Mouse (Mus musculus): ENCODE measurements around the gene Cntn4.

The Cntn4 gene

DNA sequence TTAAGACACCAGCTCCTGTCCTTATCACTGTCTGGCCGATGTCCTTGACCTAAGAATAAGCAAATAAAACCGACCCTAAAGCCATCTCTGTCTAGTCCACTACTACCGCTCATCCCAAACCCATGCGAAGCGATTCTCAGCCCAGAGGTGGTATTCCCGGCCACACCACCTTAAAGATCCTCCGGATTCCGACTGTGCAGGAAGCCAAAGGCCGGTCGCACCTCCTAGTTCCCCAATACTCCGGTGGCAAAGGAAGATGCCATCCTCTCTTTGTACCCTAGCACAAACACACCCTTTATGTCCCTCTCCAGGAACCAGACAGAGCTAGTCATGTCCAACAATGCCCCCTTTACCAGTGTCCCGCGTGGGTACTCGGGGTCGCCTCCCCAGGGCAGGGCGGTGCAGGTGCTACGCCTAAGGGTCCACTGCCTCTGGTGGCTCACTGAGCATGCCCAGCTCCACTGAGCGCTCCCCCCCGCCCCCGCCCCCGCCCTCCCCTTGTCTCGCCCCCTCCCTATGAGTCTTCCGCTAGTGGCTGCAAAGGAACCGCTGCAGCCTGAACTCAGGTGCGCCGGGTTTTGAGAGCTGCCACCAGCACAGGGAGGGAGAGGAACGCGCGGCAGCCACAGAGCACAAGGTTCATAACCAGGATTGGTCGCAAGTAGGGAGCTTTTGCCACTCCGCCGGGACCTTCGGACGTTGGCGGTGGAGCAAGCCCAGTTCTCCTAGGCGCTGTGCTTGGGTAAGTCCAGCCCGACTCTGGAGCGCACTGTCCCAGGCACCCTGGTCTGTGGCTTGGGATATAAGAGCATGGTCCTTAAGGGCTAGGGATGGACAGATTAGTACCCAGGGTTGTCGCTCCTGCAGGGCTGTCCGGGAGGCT is at the start of gene Cntn4:
Gene Cntn4 (plus strand): TSS at position 512 of the 883 bp plus-strand sequence.
- in situ Hi-C loops (cut with MboI, MseI): no loop called here

DNA sequence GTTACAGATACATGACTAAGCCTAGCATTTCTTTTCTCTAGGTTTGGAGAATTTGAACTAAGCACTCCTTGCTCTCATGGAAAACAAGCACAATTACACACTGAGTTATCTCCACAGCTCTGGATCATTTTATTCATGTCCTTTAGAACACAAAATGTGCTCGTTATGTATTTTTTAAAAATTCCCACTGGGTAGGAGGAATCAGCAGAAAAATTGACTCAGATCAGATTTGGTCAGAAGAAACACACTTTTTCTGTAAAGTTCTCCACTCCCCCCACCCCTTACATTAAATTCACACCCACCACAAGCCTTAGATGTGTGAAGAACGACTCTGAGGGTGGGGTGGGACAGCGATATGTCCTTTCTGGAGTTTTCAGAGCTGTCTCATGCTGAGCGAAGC is 3.2 kb upstream of the Cntn4 start:
- in situ Hi-C loops (cut with MboI, MseI): no loop called here

DNA sequence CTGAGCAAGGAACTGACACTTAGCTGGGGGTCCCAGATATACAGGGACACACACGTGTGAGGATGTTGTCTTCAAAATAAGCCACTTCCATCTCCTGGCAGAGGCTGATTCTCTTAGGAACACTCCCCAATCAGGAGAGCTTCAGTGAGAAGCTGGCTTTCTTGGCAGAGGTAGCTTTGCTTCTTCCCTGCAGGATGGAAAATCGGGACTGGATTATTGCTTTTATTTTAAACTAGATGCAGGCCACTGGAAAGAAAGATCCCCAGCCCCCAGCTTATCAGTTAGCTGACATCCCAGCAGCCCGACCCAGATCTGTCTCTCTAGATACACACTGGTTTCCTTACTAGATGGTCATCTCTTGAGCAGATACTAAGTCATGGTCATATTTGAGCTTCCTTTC is 2.4 kb upstream of the Cntn4 start:
- in situ Hi-C loops (cut with MboI, MseI): no loop called here

GRCm38 (mm10) chr6:105676637-105677036 is 823 bp upstream of the Cntn4 start:
- in situ Hi-C loops (cut with MboI, MseI): no loop called here

DNA sequence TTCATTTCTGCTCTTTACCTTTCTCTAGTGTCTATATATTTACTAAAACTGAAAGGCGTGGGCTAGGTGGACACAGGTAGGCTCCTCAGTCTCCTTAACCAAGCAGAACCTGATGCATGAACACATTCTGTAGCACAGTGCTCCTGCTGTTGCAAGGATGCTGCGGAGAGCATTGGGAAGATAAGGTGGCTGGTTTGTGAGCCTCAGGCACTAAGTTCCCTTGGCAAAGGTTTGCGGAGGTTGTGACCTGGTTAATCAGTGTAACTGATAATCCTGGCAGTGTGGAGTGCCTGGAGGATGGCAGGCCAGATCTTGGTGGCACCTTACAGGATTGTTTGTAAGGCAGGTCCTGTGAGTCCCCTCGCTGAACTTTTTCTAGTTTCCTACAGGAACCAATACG is 1.3 kb downstream of the Cntn4 start:
- in situ Hi-C loops (cut with MboI, MseI): no loop called here

DNA sequence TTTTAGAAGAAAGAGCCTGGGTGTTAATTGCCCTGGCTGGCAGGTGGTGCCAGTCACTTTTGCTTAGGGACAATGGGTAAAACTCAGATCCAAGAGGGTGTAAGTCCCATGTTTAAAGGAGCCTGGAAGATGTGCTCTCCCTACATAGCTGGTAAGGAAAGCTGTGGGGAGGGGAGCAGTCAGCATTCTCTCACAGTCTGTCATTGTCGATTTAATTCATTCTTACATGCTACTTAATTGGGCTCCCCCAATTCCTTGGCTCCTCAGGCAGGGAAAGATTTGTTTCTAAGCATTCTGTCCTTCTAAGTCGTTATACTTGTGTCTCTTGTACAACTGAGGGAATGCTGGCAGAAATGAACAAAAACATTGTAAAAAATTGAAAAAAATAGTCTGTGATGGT is 4.0 kb downstream of the Cntn4 start:
- in situ Hi-C loops (cut with MboI, MseI): no loop called here

DNA sequence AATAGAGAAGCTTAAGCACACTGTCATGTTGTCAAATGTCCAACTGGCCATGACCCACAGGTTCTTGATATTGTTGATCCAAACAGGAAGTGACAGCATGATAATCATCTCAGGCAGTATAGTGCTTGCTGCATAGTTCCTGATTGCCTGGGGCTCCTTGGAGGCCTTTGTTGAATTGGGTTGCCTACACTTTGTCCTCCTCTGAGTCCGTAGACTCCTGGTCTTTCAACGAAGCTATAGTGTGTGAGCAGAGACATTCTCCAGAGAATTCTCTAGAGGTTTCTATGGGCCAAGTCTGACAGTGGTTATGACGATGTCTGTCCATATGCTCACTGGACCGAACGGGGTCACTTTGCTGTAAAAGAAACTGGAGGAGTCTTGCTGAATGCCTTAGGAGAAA is 5.8 kb downstream of the Cntn4 start:
- in situ Hi-C loops (cut with MboI, MseI): no loop called here

GRCm38 (mm10) chr6:105684123-105684522 is 6.7 kb downstream of the Cntn4 start:
- in situ Hi-C loops (cut with MboI, MseI): no loop called here

DNA sequence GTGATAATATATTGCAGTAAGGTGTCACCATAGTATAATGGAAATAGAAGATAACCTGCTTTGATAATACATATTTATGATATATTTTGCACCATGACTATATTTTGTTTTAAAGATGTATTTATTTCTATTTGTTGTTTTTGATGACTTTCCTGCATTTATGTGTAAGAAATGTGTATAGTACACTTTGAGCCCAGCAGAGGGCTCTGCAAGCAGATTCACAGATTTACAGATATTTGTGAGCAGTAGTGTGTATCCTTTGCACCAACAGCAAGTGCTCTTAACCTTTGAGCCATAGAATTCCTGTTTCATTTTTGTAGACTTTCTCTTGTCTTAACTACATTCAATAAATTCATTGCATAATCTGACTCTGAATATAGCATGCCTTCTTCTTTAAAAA is 10.7 kb downstream of the Cntn4 start:
- in situ Hi-C loops (cut with MboI, MseI): no loop called here

- in situ Hi-C loops (cut with MboI, MseI): no loop called here
These were observed 64.6 kb downstream of the Cntn4 start for GRCm38 (mm10) chr6:105742026-105742425.

DNA sequence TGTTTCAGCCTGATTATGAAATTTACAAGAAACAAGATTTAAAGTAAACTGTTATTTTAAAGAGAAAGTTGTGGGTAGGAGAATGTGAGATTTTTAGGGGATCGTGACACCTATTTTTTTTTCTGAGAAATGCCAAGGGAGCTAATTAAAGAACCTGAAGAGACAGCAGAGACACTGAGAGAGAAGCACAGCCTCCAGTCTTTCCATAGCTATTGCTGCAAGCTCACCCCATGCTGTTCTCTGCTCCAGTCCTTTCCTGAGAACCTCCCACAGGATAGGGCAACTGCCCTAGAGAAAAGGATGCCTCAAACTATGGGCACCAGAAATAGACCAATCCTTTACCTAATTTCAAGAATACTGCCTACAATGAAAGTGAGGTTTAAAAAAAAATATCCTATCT is 103.2 kb downstream of the Cntn4 start:
- in situ Hi-C loops (cut with MboI, MseI): no loop called here

DNA sequence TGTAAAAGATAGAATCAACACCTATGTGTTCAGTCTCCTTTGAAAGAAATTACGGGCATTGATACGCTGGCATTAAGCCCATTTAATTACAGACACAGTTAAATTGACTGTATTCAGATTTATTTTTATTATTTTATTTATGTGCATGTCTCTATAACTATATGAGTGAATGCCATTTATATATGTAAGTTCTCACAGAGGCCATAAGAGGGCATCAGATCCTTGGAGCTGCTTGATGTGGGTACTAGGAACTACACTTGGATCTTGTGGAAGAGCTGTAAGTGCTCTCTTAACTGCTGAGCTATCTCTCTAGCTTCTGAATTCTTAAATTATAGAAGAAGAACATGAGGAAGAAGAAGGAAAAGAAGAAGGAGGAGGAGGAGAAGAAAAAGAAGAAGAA is 111.0 kb downstream of the Cntn4 start:
- in situ Hi-C loops (cut with MboI, MseI): no loop called here

- in situ Hi-C loops (cut with MboI, MseI): no loop called here
These were observed 157.6 kb downstream of the Cntn4 start for GRCm38 (mm10) chr6:105835099-105835498.

- in situ Hi-C loops (cut with MboI, MseI): no loop called here
These were observed 169.8 kb downstream of the Cntn4 start for GRCm38 (mm10) chr6:105847296-105847695.

DNA sequence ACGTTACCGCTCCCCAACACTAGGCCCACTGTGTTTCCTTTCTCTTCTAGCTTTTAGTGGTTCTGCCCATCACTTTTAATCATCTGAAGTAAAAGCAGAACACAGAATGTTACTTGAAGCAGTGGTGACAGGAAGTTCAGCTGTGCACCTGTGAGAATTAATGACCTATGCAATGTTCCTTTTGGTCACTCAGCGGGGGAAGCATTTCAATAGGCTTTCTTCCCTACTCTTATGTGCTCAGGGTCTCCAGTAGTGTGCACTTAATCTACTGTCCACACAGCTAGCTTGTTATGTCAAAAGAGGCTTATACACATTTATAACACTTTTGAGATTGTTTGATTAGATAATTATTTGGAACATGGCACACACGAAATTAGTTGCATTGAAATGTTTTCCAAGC is 215.4 kb downstream of the Cntn4 start:
- in situ Hi-C loops (cut with MboI, MseI): no loop called here

- in situ Hi-C loops (cut with MboI, MseI): no loop called here
These were observed 261.0 kb downstream of the Cntn4 start for GRCm38 (mm10) chr6:105938485-105938884.

- in situ Hi-C loops (cut with MboI, MseI): no loop called here
These were observed 261.8 kb downstream of the Cntn4 start for GRCm38 (mm10) chr6:105939303-105939702.

DNA sequence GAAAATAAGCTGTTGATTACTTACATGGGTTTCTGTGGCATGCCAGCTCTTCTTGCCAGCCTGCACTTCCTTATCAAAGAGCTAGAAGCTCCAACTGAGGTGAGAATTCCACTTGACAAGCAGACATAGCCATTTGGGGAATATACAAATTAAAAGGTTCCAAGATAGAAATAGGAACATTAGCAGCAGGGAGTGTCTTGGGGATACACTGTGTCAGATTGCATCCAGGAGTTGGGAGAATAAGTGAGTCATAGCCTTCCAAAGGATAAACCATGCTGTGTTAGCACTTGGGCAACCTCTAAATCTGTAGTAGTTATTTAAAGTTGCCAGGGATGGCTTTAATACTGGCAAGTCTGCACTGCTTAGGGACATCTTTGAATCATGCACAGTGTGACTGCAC is 263.1 kb downstream of the Cntn4 start:
- in situ Hi-C loops (cut with MboI, MseI): no loop called here

DNA sequence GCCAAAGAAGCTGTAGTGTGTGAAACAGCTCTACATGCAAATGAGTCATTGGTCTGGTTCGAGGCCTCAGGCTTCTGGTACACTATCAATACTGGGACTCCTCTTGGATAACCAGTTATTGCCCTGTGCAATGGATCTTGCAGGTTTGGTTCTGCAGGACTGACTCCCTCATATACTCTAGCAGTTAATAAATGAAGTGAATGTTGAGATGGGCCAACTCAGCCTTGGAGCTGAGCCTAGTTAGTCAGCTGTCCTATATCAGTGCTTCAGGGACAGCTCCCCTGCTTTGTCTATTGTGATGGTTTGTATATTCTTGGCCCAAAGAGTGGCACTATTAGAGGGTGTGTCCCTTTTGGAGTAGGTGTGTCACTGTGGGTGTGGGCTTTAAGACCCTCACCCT is 314.0 kb downstream of the Cntn4 start:
- in situ Hi-C loops (cut with MboI, MseI): no loop called here

DNA sequence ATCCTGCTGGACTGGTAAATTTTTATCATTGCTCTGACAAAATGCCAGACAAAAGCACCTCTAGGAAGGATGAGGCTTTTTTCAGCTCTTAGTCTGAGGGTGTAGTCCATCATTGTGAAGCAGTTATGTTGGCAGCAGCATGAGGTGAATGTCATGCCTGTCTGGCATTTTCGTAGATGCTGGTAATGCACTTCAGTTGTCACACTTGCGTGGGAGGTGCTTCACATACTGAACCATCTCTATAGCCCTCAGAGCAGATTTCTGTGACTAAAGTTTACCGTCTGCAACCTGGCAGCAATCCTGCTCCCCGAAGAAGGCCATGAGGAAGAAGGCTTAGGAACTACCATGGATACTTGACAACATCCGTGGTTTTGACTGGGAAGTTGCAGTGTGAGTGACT is 335.6 kb downstream of the Cntn4 start:
- in situ Hi-C loops (cut with MboI, MseI): no loop called here

DNA sequence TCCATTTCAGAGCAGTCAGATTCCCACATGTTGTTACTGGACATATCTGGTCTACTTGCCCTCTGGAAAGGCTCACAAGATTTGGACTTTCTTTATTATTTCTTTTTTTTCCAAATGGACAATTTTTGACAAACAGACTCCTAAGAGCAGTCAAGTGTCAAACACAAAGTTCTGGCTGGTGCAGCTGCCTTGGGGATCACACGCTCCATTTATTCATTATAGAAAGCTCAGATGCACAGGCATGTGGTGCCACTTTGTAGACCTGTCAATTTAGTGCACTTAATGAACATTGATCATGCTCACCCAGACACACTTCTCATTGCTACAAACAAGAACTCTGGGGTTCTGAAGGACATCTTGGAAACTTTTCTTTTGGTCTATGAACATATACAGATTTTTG is 337.7 kb downstream of the Cntn4 start:
- in situ Hi-C loops (cut with MboI, MseI): no loop called here

DNA sequence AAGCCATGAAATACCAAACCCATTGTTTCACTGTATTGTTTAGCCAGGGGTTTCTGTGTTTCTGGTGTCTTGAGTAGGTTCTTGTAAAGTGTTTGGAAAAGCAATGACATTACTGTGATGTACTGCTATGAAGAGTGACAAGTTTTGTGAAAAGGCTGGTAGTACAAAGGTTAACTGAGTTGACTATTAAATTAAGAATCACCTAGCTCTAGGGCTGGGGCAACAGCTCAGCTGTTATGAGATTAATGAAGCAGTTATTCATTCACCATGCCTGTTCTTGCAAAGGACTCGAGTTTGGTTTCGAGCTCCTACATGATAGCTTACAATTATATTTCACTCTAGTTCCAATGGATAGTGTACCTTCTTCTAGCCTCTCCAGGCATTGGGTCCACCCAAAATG is 371.4 kb downstream of the Cntn4 start:
- in situ Hi-C loops (cut with MboI, MseI): no loop called here

GRCm38 (mm10) chr6:106056123-106056522 is 378.7 kb downstream of the Cntn4 start:
- in situ Hi-C loops (cut with MboI, MseI): no loop called here
